Mouse (Mus musculus) thymus, adult 2 months (tissue): ENCODE data around the gene Adcy9.

ENCODE experiments used
- CTCF ChIP-seq: fragments of 200-500 bp; IDR thresholded peaks from 2 replicates; pipeline ENCODE4 v1.5.1; 2012; ENCODE audit warnings: mild to moderate bottlenecking, control low read depth, low read length, moderate library complexity, borderline replicate concordance; ENCODE audit not compliant: control insufficient read depth, poor library complexity, insufficient read depth; ENCODE audit errors: extremely low read depth
- POLR2A ChIP-seq: fragments of 200-500 bp; IDR thresholded peaks from 2 replicates; pipeline ENCODE4 v1.6.1; 2012; ENCODE audit warnings: mild to moderate bottlenecking, low read length, control low read depth, moderate library complexity; ENCODE audit not compliant: control insufficient read depth, poor library complexity, insufficient read depth; ENCODE audit errors: extremely low read depth

GRCm38 (mm10) chr16:4320856-4321255, 99.4 kb downstream of the Adcy9 start:
- TF ChIP-seq CTCF = no peak
- TF ChIP-seq POLR2A = no peak
